Mouse (Mus musculus): ENCODE measurements at regions not wholly inside any gene's neighbourhood (a gene's known extent, or its start where the extent isn't known, plus 50 kb on each side); places are given as distances from the start of the nearest gene placed in this dataset.

- TF ChIP-seq CTCF (IDR thresholded peaks at IDR 0.05; ENCODE audit: borderline replicate concordance, insufficient read depth, low read depth, low read length) (no peak), POLR2A (IDR thresholded peaks at IDR 0.05; ENCODE audit: borderline replicate concordance, insufficient read depth, low read length) (no peak)
Observed at GRCm38 (mm10) chr10:96238251-96238650, 101.8 kb downstream of the Gm5426 start.

Measured in cerebellum, adult 2 months (tissue).